Mouse (Mus musculus): Measurements from ENCODE around the gene Tbrg4.
A peak's percentile ranks its signal among the peaks of the same experiment; 100 is the strongest.
"Not testable (repeated sequence)": the region's sequence is repeated elsewhere in the genome, so short reads cannot be mapped to it uniquely, and the experiment has no call there.

The Tbrg4 gene

DNA sequence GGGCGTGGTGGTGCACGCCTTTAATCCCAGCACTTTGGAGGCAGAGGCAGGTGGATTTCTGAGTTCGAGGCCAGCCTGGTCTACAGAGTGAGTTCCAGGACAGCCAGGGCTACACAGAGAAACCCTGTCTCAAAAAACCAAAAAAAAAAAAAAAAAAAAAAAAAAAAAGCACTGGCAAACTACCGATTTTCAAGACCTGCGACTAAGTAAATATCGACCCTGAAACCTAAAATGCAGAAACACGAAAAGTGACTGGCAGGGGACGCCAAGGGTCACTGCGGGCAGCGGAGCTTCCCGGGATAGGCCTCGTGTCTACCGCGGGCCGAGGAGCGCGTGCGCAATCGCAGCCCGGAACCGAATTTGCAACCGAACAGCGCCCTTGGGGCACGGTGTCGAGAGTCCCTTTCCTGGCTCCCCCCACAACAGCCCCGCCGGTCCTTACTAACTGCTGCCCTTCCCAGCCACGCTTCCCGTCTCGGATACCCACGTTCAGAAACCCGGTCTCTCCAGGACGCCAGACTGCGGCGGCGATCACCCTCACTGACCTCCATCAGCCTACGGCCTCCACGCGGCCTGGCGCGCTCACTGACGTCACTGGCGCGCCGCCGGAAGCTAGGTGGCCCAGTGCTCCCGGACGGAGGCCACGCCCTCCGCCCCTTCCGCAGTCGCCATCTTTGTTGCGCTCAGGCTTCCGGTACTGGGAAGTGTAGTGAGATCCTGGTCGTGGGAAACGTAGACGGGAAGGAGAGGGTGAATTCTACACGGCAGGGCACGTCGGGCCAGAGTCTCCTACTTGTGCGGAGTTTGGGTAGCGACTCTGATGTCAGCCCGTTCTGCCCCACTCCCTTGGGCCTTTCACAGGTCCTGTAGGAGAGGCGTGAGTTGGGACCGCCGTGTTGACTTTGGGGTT is at the start of gene Tbrg4:
Gene Tbrg4 (minus strand): TSS at position 590 of the 910 bp plus-strand sequence.
- peak; percentile 98 for DNase-seq

DNA sequence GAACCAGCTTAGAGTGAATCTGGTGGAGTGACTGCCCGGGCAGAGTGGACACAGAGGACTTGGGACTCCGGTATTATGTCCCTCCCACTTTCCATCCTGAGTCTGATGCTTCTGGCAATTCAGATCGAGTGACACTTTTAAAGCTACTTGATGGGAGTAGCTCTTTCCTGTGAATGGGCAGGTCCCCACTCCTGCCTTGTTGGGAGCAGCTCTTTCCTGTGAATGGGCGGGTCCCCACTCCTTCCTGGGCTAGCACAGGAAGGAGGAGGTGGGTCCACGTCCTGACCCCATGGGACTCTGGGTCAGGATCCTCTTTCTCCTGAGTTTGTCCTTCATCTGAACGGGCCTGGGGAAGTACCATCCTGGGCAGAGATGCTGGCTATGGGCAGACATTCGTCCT is 49.5 kb upstream of the Tbrg4 start:
- no peak for DNase-seq

DNA sequence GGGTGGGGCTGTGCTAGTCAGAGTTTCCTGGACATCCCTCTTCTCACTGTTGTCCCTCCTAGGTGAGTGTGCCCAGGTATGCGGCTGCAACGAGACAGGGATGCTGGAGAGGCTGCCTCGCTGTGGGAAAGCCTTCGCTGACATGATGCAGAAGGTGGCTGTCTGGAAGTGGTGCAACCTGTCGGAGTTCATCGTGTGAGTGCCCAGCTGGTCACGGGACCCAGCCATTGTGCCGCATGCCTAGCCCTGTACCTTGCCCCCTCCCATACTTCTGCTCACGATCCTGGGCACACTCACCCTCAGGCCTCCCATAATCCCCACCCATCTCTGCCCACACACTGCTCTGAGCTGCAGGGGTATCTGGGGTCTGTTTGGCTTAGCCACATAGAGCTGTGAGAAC is 48.8 kb upstream of the Tbrg4 start:
- no peak for DNase-seq

DNA sequence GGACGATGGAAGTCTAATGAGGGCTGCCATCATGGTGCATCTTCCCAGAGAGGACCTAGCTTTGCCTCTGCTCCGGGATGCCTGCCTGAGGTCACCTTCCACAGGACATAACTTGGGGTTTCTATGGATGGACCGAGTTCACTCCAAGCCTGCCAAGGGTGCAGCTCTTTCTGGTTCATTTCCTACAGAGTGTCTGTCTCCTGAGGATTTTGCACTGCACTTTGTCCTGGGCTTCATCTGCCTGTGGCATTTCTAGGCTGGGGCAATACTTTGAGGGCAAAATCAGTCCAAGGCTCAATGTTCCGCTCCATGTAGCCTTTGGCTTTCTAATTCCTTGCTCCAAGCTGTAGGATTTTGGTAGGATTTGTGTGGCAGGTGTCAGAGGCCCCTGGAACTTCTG is 45.0 kb upstream of the Tbrg4 start:
- DNase-seq, result no peak

DNA sequence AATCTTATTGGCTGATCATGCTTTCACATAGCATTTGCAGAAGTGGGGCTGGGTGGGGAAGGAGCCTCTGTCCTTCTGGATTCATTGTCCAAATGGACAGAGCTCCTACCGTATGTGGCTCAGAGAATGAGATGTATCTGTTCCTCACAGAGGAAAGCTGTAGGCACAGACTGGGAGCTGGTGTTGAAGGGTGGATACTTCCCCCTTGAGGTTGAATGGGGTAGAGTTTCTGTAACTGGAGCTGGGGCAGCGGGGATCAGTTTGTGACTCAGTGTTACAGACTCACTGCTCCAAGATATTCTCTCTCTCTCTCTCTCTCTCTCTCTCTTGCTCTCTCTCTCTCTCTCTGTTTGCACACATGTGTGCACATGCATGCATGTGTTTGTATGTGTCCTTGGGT is 44.2 kb upstream of the Tbrg4 start:
- DNase-seq, result no peak

DNA sequence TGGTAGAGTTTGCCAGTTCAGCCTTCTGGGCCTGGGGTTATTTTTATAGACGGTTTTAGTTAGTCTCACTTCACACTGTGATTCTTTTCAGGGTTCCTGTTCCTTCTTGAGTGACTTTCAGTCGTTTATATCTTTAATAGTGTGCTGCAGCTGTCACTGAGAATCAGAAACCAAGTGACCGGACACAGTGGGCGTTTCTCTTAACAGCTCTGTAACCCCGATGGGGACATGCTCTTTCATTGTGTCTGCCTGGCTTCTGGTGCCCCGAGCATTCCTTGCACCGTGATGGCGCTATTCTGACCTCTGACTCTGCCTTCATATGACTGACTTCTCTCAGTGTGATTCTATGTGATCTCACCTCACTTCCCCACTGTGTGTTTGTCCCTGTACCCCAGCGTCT is 43.2 kb upstream of the Tbrg4 start:
- DNase-seq, result peak; percentile 28

DNA sequence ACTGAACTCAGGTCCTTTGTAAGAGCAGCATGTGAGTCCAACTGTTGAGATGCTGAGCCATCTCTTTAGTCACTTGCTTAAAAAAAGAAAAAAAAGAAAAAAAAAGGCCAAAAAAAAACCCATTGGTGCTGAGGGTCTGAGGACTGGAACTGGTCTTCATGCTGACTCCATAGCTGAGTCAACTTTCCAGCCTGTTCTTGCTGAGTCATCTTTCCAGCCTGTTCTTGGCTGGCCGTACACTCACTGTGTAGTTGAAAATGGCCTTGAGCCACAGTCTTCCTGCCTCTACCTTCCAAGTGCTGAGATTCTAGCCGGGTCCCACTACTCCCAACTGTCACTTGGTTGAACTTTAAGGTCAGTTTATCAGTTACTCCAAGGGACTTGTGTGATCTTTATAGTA is 40.8 kb upstream of the Tbrg4 start:
- DNase-seq, result no peak

DNA sequence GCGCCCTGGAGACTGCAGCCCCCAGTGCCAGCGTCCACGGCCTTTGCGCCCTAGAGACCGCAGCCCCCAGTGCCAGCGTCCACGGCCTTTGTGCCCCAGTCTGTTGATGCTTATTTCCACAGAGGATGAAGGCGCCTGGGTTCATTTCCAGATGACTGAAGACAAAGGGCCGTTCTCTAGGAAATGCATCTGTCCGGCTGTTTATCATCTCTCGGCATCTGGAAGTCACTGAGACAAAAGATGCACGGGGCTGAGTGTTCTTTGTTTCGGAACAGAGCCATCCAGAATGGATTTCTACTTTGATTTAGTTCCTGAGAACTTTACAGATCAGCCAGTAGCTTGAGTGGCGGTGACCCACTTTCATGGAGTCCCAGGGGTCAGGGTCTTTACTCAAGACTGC is 35.3 kb upstream of the Tbrg4 start:
- DNase-seq, result no peak

DNA sequence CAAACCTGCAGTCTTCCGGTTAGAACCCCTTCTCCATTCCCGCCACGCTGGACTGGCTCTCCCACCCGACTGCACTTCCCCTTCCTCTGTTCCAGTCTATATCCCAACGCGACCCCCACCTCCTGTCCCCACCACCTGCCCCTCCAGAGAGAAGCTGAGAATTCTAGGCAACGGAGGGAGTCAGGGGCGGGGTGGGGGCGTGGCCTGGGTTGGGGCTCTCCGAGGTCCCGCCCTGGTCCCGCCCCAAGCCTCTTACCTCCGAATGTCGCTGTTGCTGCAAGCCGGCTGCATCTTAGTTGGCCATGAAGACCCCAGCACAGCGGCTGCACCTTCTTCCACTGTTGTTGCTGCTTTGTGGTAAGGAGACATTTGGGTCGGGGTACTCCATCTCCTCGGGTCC is 32.4 kb upstream of the Tbrg4 start, which contains the start of gene Ramp3:
Gene Ramp3 (plus strand): TSS at position 251 of the 400 bp plus-strand sequence.
- DNase-seq, result peak; percentile 88

DNA sequence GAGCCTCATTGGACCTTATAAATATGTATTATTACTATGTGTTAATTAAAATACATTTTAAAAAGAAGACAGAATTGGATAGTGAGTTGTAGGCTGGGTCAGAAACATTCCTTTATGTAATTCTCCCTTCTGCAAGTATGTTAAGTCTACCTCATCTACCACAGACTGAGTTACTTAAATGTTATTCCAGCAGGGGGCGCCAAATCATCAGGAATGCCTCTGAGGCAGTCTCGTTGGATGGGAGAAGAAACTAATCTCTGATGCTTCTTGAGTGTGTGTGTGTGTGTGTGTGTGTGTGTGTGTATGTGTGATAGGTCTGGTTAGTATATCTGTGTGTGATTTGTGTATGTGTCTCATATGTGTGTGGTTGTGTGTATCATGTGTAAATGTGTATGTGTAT is 29.0 kb upstream of the Tbrg4 start:
- DNase-seq, result peak; percentile 93

DNA sequence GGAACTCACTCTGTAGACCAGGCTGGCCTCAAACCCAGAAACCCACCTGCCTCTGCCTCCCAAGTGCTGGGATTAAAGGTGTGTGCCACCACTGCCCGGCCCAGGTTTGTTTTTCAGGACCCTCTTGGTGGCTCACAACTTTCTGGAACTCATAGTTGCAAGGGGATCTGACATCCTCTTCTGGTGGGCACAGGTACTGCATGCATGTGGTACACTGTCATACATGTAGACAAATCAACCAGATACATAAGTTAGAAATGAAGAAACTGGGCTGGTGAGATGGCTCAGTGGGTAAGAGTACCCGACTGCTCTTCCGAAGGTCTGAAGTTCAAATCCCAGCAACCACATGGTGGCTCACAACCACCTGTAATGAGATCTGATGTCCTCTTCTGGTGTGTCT is 27.1 kb upstream of the Tbrg4 start:
- not testable (repeated sequence) for DNase-seq

DNA sequence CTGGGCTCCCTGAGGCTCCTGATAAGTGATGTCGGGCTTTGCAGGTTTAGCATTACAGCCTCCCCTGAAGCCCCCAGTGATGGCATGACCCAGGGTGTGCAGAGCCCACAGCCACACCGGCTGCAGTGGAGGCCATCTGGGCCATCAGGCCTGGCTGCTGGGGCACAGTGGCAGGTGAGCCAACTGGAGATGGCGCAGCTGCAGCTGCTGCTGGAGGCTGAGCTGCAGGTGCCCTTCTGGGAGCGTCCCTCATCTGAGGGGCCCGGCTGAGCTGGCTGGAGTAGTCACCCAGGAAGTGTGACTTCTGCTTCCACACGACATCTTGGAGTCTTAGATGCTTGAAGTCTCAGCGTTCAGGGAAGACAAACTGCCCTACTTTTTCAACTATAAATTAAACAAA is 24.7 kb upstream of the Tbrg4 start:
- no peak for DNase-seq

DNA sequence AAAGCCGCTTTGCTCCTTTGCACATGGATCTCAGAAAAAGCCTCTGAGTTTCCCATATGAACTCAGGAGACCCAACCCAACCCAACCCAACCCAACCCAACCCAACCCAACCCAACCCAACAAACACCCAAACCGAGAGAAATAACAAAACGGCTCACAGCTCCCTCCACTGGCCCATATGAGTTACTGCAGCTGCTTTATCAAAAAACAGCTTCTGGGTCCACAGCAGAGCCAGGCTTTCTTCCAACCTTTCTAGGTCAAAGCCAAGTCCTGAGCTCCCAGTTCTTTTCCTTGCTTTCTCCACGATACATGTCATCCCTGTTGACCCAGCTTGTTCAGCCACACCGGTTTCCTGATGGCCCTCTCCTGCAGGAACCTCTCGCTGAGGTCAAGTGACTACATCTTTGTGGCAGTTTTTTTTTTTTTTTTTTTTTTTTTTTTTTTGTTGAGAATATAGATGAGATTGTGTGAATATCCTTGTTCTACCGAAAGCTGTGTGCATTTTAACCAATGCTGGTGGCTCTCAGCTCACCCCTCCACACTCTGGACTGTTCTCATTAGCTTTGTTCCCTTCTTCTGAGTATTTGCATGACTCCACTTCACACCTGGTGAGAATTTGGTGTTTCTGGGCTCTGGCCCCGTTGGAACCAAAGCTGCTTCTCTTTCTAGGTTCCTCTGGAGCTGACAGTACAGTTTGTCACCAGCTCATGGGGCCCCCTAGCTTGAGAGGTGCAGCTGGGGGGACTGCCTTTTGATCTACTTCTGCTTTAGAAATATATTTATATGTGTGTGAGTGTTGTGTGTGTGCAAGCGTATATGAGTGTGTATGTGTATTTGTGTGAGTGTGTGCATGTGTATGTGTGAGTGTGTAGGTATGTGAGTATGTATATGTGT is 22.2 kb upstream of the Tbrg4 start:
- DNase-seq, result no peak

DNA sequence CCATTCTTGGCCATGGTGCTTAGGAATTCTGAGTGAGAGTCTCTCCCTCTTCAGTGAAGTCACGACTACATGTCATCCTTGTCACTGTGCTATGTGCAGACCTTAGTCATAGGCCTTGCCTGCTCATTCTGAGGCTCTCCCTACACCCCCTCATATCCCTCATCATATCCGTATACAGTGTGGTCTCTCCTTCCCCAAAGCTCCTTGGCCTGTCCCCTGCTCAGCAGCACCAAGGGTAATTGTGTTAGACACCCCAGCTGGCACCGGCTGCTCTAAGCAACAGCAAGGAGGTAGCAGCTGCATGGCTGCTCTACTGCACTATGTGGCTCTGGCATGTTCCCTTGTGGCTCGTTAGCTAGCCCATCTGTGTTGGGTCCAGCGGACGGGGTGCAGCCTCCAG is 18.7 kb upstream of the Tbrg4 start:
- DNase-seq, result no peak

DNA sequence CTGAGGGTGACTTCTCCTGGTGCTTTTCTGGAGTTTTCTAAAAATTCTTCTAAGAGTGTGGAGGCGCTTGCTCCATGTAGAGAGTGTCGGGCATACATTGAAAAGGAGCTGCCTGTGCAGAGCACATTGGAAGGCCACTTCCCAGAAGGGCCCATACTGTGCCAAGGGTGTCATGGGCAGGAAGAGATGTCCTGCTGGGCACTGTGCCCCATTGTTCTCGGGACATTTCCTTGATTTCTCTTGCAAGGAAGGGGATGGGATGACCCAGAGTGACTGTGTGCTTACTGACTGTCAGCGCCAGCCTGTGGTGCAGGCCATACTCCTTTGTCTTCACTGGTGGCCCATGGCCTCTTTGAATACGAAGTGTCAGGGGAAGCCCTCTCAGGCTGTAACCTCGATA is 13.2 kb upstream of the Tbrg4 start:
- DNase-seq, result no peak

DNA sequence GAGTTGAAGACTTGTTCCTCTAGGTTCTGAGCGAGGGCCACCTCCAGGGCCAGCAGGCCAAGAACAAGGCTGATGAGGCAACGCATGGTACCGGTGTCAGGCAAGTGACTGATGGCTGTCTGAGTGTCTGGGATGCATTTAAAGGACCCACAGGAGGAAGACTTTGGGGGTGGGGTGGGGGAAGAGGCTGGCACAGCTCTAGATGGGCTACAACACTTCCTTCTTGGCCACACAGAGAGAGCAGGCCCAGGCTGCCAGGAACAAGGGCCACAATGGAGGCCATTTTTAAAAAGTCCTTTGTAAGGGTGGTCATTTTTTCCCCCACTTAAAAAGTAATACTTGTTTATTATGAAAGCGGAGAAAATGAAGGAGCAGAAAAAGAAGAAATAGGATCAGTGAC is 12.7 kb upstream of the Tbrg4 start, which contains the start of gene Wap:
Gene Wap (minus strand): TSS at position 101 of the 400 bp plus-strand sequence.
- DNase-seq, result no peak

DNA sequence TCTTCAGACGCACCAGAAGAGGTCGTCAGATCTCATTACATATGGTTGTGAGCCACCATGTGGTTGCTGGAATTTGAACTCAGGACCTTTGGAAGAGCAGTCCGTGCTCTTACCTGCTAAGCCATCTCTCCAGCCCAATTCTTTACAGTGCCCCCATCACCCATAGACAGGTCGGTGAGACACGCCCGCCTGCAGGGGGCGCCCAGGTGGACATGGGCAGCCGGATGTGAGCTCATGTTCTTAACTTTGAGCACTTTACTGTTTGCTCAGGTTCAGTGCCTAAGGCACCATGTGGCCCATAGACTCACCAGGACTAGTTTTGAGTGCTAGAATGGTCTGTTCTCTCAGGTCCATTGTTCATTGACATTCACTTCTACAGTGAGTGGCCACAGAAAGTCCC is 10.3 kb upstream of the Tbrg4 start:
- DNase-seq, result no peak

DNA sequence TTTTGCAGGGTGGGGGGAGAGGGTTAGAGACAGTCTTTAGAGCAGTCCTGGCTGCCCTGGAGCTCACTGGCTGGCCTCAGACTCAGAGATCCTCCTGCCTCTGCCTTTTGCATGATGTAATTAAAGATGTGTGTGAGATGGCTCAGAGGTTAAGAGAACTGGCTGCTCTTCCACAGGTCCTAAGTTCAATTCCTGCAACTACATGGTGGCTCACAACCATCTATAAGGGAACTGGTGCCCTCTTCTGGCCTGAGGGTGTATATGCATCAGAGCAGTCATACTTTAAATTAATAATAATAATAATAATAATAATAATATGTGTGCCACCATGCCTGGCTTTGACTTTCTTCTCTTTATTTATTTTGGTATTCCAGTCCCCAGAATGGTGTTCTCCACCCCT is 3.8 kb upstream of the Tbrg4 start:
- peak; percentile 26 for DNase-seq

DNA sequence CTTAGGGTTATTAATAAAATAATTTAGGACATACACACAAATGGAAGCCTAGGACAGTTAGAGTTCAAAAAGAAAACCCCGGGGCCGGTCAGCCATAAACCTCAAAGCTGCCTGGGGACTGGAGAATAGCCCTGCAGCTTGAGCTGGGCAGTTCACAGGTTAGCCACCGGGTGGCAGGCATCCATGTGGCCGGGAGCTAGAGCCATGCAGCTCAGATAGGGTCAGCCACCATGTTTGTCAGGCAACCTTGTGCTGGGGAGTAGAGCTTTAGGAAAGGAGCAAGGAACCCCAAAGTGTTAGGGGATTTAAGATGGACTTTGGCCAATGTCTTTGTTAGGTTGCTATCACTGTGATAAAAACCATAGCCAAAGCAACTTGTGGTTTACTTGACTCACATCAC is 2.7 kb upstream of the Tbrg4 start:
- DNase-seq, result peak; percentile 74

DNA sequence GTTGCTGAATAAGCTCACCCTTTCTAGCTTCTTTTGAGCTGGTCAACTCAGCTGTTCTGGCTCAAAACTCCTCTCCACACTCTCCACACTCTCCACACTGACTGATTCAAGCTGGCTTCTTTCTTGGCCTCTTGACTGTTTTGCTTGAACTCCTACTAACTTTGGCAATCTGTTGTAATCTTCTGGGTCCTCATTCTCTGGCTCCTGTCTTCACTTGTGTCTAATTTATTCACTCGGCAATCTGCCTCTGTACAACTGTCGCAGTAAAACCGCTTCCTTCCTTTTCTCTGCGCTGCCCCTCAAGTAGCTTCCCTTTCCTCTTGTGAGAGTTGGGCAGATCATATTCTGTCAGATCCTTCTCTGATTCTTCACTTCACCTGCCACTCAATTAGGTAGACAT is 1.9 kb upstream of the Tbrg4 start:
- DNase-seq, result no peak

DNA sequence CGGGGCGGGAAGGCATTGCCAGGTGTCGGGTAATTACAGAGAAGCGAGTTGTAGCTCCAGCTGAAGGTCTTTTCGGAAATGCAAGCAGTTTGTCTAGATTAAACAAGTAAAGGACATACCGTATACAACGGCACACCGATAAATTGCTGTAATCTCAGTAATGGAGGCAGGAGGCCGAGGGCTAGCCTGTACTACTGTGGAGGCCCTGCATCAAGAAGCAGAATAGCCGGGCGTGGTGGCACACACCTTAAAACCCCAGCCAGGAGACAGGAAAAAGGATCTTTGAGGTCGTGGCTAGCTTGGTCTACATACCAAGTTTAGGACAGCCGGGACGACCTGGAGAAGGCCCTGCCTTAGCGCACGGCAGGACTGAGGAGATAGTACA is 513 bp upstream of the Tbrg4 start:
- no peak for DNase-seq

DNA sequence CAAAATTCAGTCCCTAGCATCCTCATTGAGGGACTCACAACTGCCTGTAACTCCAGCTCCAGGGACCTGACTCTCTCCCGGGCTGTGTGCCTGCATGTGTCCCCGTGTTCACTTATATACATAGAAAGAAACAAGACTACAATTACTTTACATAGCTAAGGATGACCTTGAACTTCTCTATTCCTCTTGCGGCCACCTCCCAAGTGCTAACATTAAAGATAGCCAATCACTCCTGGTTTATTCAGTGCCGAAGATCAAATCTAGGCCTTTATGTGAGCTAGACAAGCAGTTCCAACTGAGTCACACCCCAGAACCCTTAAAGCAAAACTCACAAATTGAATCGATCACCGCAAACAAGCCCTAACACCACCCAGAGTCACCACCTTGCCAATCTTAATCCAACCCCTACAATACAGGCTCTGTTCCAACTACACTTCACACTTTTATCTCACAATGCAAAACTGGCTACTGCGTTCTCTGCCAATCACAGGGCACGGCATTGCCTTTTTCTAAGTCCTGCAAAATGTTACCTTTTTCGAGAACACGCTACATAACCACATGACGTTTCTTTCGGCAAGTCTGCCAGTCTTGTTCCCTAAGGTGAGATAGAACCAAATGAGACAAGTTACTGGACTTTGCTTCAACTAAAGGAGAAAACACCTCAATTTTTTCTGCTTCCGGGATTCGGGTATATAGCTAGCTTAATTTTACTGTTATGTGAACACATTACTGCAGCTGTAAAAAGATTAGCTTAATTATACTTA is 1.1 kb downstream of the Tbrg4 start:
- DNase-seq, result no peak

DNA sequence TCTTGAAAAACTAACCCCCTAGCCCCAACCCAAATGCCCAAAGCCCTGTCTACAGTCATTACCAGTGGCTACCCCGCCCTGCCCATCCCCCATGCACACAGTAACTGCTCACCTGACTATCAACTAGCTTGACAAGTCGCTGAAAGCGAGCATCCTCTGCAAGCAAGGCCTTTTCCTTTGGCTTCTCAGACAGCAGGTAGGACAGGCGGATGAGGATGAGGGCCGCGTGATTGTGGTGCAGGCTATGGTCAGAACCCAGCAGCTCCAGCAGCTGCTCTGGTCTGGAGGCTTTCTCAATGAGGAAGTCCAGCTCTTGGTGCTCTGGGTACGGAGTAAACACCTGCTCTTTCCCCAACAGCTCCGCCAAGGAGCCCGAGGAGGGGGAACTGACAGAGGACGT is 2.2 kb downstream of the Tbrg4 start:
- DNase-seq, result no peak

All from embryo, embryonic 11 days (tissue).